Mouse (Mus musculus) kidney, postnatal 14 days (tissue): ENCODE results near the gene Sgcd.

Source experiments
- DNase-seq: peaks from one replicate; pipeline ENCODE4 v3.0.0; 2022; ENCODE audit warnings: mixed read lengths

The Sgcd gene

DNA sequence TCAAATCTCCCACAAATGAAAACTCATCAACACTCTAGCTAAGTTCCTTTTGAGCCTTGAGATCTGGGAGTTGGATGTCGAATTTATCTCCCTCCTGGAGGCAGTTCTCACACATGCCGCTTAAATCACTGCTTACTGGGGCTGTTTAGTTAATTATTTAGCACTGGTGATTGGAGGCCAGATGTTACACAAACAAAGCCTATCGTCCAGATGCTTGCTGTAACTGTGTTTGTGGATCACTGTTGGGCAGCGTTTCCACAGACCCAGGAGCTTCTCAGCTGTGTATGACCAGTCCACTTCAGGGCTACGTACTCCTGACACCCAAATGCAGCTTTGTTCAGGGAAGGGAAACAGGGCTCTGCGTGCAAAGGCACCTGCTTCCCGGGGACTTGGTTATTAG is 858.8 kb downstream of the Sgcd start:
- peak; percentile 14 for DNase-seq

DNA sequence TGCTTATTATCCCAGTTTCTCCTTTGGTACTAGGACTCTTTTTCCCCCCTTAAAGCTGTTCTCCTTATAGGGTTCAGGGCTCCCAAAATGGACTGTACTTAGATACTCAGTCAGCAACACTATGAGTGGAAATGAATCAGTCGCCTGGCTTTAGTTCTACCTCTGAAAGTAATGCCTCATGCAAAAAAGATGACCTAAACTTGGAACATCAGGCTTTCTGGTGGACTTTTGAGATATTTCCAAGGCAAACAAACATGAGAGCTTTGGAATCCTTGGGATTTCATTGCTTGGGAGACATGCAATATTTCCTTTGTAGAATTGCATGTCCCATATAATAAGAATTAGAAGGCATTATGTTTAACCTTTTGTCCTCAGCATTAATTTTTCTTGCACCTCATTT is 859.6 kb downstream of the Sgcd start:
- peak; percentile 4 for DNase-seq

GRCm38 (mm10) chr11:47128331-47128730 is 860.4 kb downstream of the Sgcd start:
- DNase-seq = no peak

DNA sequence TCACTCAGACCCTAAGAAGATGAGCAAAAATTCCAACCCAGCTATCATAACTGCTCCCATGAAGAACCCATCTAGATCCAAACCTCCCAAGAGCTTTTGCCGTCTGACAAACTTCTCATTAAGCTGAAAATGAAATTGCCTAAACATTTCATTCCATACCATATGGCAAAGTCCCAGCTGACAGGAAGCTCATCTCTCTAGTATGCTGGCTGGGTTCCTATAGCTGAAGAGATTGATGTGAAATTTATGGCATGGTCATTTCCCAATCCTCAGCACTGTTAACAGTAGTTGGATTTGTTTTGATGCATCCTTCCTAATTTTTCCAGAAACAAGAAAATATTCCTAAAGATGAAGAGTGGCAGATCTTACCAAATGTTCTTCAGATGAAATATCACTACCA is 867.9 kb downstream of the Sgcd start:
- no peak for DNase-seq

DNA sequence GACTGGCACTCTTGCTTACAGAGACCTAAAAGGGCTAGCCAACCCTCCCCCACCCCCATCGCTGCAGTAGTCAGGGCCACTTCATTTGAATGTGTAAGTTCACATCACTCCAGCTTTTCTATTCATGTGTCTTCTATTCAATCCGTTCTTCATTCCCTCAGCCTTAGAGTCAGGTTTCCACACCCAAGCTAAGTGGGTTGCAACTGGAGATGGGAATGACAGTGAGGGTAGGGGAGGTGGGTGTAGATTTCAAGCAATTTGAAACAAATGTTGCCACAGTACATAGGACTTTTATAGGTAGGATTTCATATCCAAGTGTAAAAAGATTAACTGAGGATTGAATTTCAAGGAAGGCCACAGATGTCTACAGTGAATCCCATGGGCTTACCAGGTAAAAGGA is 870.9 kb downstream of the Sgcd start:
- no peak for DNase-seq

- DNase-seq = no peak
These were observed 874.4 kb downstream of the Sgcd start for GRCm38 (mm10) chr11:47114366-47114765.

GRCm38 (mm10) chr11:47113081-47113480 is 875.7 kb downstream of the Sgcd start:
- DNase-seq = peak; percentile 9

GRCm38 (mm10) chr11:47110314-47110713 is 878.5 kb downstream of the Sgcd start:
- DNase-seq = peak; percentile 14

DNA sequence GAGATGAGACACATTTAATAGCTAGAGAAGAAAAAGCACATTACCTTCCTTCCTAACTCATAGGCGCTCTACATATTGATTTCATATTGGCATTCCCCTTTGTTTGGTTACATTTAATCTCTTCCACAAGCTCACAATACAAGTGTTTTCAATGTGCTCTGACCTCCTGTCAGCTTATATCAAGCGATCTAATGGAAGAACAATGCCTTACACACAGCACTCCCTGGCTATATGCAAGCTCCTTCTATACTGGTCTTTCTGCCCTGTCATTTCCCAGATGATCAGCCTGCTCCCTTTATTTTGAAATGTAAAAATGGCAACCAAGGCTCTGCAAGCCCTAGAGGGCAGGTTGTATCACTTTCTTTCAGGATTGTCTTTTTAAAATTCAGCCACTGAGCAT is 881.1 kb downstream of the Sgcd start:
- DNase-seq = no peak

GRCm38 (mm10) chr11:47093296-47093912 is 895.4 kb downstream of the Sgcd start:
- peak; percentile 19 for DNase-seq

DNA sequence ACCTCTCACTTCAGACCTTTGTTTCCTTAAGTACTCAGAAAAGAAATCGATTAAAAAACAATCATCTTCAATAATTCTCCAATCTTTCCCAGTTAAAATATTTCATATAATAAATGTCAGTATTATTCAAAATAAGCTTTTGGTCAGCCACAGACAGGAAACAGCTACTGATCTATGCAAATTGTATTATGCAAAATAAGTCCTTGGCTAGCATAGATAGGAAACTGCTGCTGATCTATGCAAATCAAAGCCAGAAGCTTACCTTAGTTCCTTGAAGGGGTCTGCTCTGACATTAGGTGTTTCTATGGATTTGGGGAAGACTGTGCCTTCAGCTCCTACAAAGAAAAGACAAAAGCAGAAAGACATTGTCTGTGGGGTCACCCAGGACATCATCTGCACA is 906.3 kb downstream of the Sgcd start:
- no peak for DNase-seq

- peak; percentile 4 for DNase-seq
These were observed 915.2 kb downstream of the Sgcd start for GRCm38 (mm10) chr11:47073538-47073937.

GRCm38 (mm10) chr11:47071161-47071560 is 917.6 kb downstream of the Sgcd start:
- DNase-seq = no peak

GRCm38 (mm10) chr11:47069769-47070384 is 918.9 kb downstream of the Sgcd start:
- no peak for DNase-seq

DNA sequence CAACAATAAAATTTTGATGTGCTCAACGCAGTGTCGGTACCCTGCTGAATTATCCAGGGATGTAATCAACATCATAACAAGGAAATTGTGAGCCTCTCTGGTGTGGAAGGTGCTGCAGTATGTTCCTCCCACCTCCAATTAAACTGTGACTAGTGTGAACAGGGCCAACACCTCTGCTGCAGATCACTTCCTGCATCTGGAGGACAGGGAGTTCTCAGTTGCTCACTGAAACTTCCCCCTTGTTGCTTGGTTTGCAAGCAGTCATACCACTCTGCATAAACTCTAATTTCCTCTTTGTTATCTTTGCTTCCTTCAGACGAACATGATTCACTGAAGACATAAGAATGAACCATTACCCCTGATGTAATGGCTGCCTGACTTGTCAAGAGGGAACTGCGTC is 925.1 kb downstream of the Sgcd start:
- no peak for DNase-seq

GRCm38 (mm10) chr11:47050390-47050789 is 938.4 kb downstream of the Sgcd start:
- DNase-seq = no peak

DNA sequence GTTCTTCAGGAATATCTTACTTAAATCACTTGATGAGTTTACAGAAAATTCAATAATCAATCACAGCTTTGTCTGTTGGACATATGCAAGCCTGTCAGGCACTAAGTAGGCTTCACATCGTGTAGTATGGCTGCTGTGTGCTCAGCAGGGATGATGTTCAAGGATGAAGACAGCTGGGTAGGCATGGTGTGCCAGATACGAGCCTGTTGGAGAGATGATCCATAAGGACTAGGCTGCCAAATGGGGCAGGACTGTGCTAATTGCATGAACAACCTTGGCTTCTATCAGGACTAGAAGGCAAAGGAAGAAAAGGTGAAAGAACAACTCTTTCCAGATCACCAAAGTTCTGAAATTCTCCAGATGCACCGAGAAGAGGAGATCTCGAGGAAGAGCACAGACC is 939.0 kb downstream of the Sgcd start:
- DNase-seq = no peak

DNA sequence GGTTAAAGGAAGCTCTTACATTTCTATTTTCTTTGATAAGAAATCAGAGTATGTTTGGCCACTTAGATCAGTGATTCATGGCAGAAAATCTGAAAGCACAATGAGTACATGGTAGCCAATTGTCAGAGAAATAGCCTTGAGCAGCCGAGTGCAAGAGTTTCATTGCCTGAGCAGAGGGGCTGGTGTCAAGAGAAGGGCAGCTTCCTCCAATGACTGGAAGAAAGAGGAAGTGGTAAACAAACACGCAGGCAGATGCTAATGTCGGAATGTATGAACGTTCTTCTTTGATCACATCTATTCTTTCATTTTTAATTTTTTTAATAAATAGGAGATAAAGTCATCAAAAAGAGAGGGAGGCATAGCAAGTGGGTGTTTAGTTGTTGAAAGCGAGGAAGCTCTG is 956.5 kb downstream of the Sgcd start:
- no peak for DNase-seq

DNA sequence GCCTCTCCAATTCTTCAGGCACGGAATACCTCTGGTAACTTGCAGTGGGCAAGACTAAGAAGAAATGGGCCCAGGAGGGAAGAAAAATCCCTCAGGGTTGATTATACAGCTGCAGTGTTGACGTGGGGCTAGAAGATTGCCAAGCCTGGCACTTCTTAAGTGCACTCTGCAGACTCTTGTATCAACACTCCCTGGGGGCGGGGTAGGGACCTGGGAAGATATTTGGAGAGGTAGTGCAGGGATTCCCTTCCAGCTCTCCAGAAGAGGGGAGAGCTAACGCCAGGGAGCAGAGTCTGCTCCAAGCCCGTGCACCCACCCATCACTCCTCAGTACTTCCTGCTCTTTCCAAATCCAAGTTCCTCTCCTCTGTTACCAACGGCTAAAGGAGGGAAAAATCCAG is 967.9 kb downstream of the Sgcd start:
- no peak for DNase-seq

DNA sequence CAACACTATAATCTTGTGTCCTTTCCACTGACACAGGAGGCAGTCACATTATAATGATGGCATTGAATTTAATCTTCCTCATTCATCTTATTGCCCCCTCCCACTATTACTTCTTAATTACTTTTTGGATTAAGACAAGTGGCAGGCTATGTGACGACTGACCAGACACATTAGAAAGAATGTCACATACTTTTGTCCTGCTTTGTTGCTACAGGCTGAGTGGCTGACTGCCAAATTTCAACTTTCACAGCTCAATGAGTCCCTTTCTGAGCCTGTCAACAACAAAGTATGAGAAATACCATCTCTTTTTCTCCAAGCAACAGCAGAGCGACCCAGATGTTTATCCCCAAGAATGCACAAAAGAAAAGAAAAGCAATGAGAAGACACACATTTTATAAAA is 970.6 kb downstream of the Sgcd start:
- DNase-seq = peak; percentile 38

- no peak for DNase-seq
These were observed 973.1 kb downstream of the Sgcd start for GRCm38 (mm10) chr11:47015683-47016082.

DNA sequence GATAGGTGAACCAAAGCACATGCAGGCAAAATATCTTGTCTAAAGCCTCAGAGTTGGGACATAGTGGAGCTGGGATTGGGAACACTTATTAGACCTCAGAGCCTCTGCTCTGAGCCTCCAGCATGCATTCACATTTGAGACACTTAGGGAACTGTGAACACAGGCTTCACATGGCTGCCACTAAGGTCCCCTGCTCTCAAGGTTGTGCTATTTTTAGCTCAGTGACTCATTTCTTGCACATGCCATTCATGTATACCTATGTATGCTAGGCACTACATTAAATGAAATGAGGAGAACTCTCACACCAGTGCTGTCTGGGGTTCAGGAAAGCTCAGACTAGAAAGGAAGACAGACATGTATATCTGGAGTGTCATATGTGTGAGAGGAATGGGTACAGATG is 974.5 kb downstream of the Sgcd start:
- DNase-seq = peak; percentile 5

- no peak for DNase-seq
These were observed 978.6 kb downstream of the Sgcd start for GRCm38 (mm10) chr11:47010166-47010565.

DNA sequence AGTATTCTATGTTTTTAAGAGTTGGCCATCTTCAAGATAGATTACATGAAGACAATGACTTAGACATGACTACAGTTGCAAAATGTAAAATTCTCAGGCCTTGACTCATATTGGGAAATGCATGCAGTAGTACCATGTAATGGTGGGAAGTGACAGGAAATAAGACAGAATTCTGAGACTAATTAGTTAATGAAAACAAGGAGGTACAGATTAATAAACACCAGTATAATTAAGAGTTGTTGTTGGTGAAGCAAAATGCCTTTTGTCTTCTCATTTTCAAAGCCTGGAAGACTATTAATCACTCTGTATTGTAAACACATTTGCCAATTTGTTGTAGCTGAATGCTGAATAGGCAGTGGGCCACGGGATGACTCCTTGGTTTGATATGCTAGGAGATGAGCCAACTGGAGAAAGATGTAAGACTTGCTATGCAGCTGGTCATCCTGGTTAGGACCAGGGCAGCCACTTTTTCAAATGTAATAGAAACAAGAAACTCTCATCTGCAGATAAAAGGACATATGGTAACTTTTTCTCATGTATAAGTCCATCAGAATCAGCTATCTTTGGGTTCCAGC is 983.4 kb downstream of the Sgcd start:
- DNase-seq = no peak

DNA sequence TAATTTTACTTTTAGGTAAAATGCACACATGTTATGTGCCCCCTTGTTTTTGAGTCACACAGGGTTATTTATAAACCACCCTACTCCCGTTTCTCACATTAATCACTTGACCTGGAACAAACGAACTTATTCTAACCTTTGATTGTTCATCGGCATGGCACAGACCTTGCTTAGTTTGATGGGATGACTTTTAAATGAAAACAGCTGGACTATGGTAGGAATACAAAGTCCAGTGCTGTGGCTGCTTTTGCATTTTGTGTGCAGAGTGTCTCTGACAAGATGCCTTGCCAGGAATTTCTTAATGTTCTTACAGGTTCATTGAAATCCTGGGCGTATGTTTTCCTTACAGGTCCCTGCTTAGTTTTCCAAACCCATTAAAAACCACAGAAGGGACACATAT is 1049.5 kb downstream of the Sgcd start:
- peak; percentile 26 for DNase-seq
